Mouse (Mus musculus) heart, postnatal 0 days (tissue): ENCODE measurements around the gene Ick. TPM values are rescaled to one million over a fixed set of nuclear protein-coding genes. Genes with fewer than 3 reads are reported as not detected.

Experiments used
- ATAC-seq: fragments of 200-750 bp; cut with Nextera tagmentation; 2 replicates; pipeline ENCODE4 v1.8.0; 2017; ENCODE audit warnings: low read depth, moderate number of reproducible peaks, moderate library complexity; ENCODE audit not compliant: insufficient read depth
- DNase-seq: peaks from one replicate; pipeline ENCODE4 v3.0.0-alpha.2; 2016; ENCODE audit warnings: low spot score
- H3K27ac ChIP-seq: fragments of 300-500 bp; sonication (generic); 2 replicates; pipeline ENCODE4 v1.5.1; 2014; ENCODE audit warnings: low read depth, mild to moderate bottlenecking
- H3K27me3 ChIP-seq: fragments of 300-500 bp; sonication (generic); 2 replicates; pipeline ENCODE4 v1.6.1; 2014; ENCODE audit warnings: low read length, mixed read lengths; ENCODE audit not compliant: control insufficient read depth, insufficient read depth
- H3K36me3 ChIP-seq: fragments of 300-500 bp; sonication (generic); replicated peaks from 2 replicates; pipeline ENCODE4 v1.6.1; 2014; ENCODE audit warnings: low read length, mixed read lengths; ENCODE audit not compliant: control insufficient read depth, insufficient read depth
- H3K4me1 ChIP-seq: fragments of 300-500 bp; sonication (generic); 2 replicates; pipeline ENCODE4 v1.6.1; 2014; ENCODE audit warnings: antibody characterized with exemption; ENCODE audit not compliant: control insufficient read depth, insufficient read depth
- H3K4me2 ChIP-seq: fragments of 300-500 bp; sonication (generic); 2 replicates; pipeline ENCODE4 v1.6.1; 2014; ENCODE audit warnings: low read depth, mild to moderate bottlenecking, low read length, moderate library complexity
- H3K4me3 ChIP-seq: fragments of 300-500 bp; sonication (generic); 2 replicates; pipeline ENCODE4 v1.5.1; 2014; ENCODE audit warnings: low read depth, low read length
- H3K9ac ChIP-seq: fragments of 300-500 bp; sonication (generic); replicated peaks from 2 replicates; pipeline ENCODE4 v1.6.1; 2014; ENCODE audit warnings: low read depth, low read length, mixed read lengths
- H3K9me3 ChIP-seq: fragments of 300-500 bp; sonication (generic); replicated peaks from 2 replicates; pipeline ENCODE4 v1.6.1; 2016; ENCODE audit warnings: low read length; ENCODE audit not compliant: control insufficient read depth
- CTCF ChIP-seq: IDR thresholded peaks from 2 replicates; pipeline ENCODE4 v1.5.1; 2016; ENCODE audit warnings: antibody characterized with exemption, control low read depth, low read depth
- EP300 ChIP-seq: IDR thresholded peaks from 2 replicates; pipeline ENCODE4 v1.6.1; 2016; ENCODE audit warnings: antibody characterized with exemption, low read depth
- WGBS: fragments of 180-500 bp; shearing (Covaris S2); extraction: QIAGEN DNeasy Blood & Tissue Kit; methylation state at CpG from one replicate; pipeline ENCODE4 v1.1.7; 2014; 5-methylcytosine and 5-hydroxymethylcytosine counted together
- polyA plus RNA-seq: library from polyadenylated mRNA; unstranded; fragments of >200 nt; fragmentation: Nextera tagmentation; extraction: Ambion mirVana; gene quantifications from 2 replicates; pipeline ENCODE4 v1.2.1, GENCODE M21; 2015
- total RNA-seq: library from RNA; depleted of rRNA; stranded (reverse); fragments of >200 nt; gene quantifications from 2 replicates; pipeline ENCODE4 v1.2.3, GENCODE M21; 2014; ENCODE audit warnings: low replicate concordance

The Ick gene
- total and polyA plus RNA-seq, 2 experiments from 2014 or later: 11.4 to 13.8 TPM

GRCm38 (mm10) chr9:78105501-78105932, 3.5 kb upstream of the Ick start:
- no peak overlapping the region for H3K9ac ChIP-seq
- no peak for ATAC-seq
- peaks cover 43% of the 10 kb centered on the region for H3K36me3 ChIP-seq
- H3K27ac ChIP-seq: no peak overlapping the region
- H3K4me1 ChIP-seq: peaks cover 11% of the 10 kb centered on the region; the same call in 1 of the 2 replicates
- no peak for DNase-seq
- no peaks in the 10 kb centered on the region for H3K9me3 ChIP-seq
- no peak overlapping the region for H3K4me3 ChIP-seq
- 66% methylated on average over 6 of the region's 6 CpGs for WGBS
- H3K27me3 ChIP-seq: no peaks in the 10 kb centered on the region
- H3K4me2 ChIP-seq: no peak overlapping the region
- no peak for TF ChIP-seq CTCF
- no peak for TF ChIP-seq EP300

GRCm38 (mm10) chr9:78106821-78107220, 2.2 kb upstream of the Ick start:
- Histone ChIP-seq H3K4me2 (peak overlapping the region; percentile 84; the same call in 1 of the 2 replicates), H3K27ac (no peak overlapping the region), H3K27me3 (no peaks in the 10 kb centered on the region), H3K4me1 (peaks cover 11% of the 10 kb centered on the region; the same call in 1 of the 2 replicates), H3K9me3 (no peaks in the 10 kb centered on the region), H3K9ac (no peak overlapping the region), H3K4me3 (peak overlapping the region; percentile 96; the same call in 1 of the 2 replicates), H3K36me3 (peaks cover 31% of the 10 kb centered on the region)
- WGBS: 88% methylated on average over 4 of the region's 4 CpGs
- no peak for ATAC-seq
- no peak for DNase-seq
- TF ChIP-seq EP300: no peak
- no peak for TF ChIP-seq CTCF

GRCm38 (mm10) chr9:78107582-78107911, 1.4 kb upstream of the Ick start:
- Histone ChIP-seq H3K4me3 (peak overlapping the region; percentile 96), H3K9me3 (no peaks in the 10 kb centered on the region), H3K27ac (peak overlapping the region; percentile 99), H3K27me3 (no peaks in the 10 kb centered on the region), H3K4me2 (peak overlapping the region; percentile 84), H3K9ac (peak overlapping the region; percentile 97), H3K4me1 (peaks cover 11% of the 10 kb centered on the region; the same call in 1 of the 2 replicates), H3K36me3 (peaks cover 28% of the 10 kb centered on the region)
- DNase-seq (no peak), ATAC-seq (no peak)
- TF ChIP-seq EP300 (no peak), CTCF (no peak)
- WGBS: 16% methylated on average over 6 of the region's 6 CpGs

- ATAC-seq (peak; percentile 66), DNase-seq (peak; percentile 92)
- Histone ChIP-seq H3K9ac (peak overlapping the region; percentile 97), H3K4me1 (peaks cover 11% of the 10 kb centered on the region; the same call in 1 of the 2 replicates), H3K9me3 (no peaks in the 10 kb centered on the region), H3K36me3 (peaks cover 25% of the 10 kb centered on the region), H3K4me2 (peak overlapping the region; percentile 84), H3K4me3 (peak overlapping the region; percentile 96), H3K27ac (peak overlapping the region; percentile 99), H3K27me3 (no peaks in the 10 kb centered on the region)
- under 1% methylated on average over 85 of the region's 88 CpGs for WGBS
- TF ChIP-seq CTCF (no peak), EP300 (no peak)
These were observed 838 bp upstream of the Ick start for GRCm38 (mm10) chr9:78107912-78108795.

- H3K4me2 ChIP-seq: peak overlapping the region; percentile 84
- 0 out of 2 replicates have a peak, but pooled peaks cover 10% of the 10 kb centered on the region for H3K36me3 ChIP-seq
- DNase-seq (no peak), ATAC-seq (no peak)
- H3K27me3 ChIP-seq: no peaks in the 10 kb centered on the region
- TF ChIP-seq EP300 (no peak), CTCF (peak; percentile 17; the same call in 1 of the 2 replicates)
- H3K9me3 ChIP-seq: no peaks in the 10 kb centered on the region
- WGBS: 39% methylated on average over 5 of the region's 5 CpGs
- no peak overlapping the region for H3K27ac ChIP-seq
- peak overlapping the region; percentile 96 for H3K4me3 ChIP-seq
- peak overlapping the region; percentile 45; the same call in 1 of the 2 replicates for H3K9ac ChIP-seq
- peaks cover 18% of the 10 kb centered on the region; the same call in 1 of the 2 replicates for H3K4me1 ChIP-seq
These were observed 664 bp downstream of the Ick start for GRCm38 (mm10) chr9:78109656-78110055.
